Mouse (Mus musculus): Measurements from ENCODE around the gene Srgap2. TPM values are rescaled to one million over a fixed set of nuclear protein-coding genes. Genes with fewer than 3 reads are reported as not detected.
"Not testable (repeated sequence)": the region's sequence is repeated elsewhere in the genome, so short reads cannot be mapped to it uniquely, and the experiment has no call there.

Gene Srgap2
- 26.5 and 31.7 TPM in 2 replicates for polyA plus RNA-seq (2015; fragmentation: Nextera tagmentation; extraction: Ambion mirVana)

GRCm38 (mm10) chr1:131527281-131528080 is at the start of gene Srgap2, which contains the start of gene Fam72a:
Srgap2 (minus strand) TSS chr1:131527352.
Fam72a (plus strand) TSS chr1:131527903.
- Histone ChIP-seq H3K4me2 (ENCODE audit: low read length) (peak within 1 kb of the TSS; percentile 96), H3K27me3 (ENCODE audit: control insufficient read depth, insufficient read depth, low read depth, low read length) (no peaks in the 10 kb centered on the region), H3K27ac (ENCODE audit: low read length) (peak within 1 kb of the TSS; percentile 90), H3K4me3 (ENCODE audit: low read depth, low read length) (peak within 1 kb of the TSS; percentile 86), H3K9me3 (replicated peaks; ENCODE audit: control insufficient read depth, low read length, poor library complexity, severe bottlenecking) (no peaks in the 10 kb centered on the region), H3K4me1 (ENCODE audit: control insufficient read depth, insufficient read depth, low read length) (peaks cover 14% of the 10 kb centered on the region), H3K9ac (ENCODE audit: low read depth, low read length) (peak within 1 kb of the TSS; percentile 88), H3K36me3 (ENCODE audit: control insufficient read depth, insufficient read depth, low read length) (no peaks in the 10 kb centered on the region)
- WGBS = 0% methylated on average over 44 of the region's 44 CpGs
- ATAC-seq = peak; percentile 98

GRCm38 (mm10) chr1:131573721-131574120 is 46.6 kb upstream of the Srgap2 start:
- H3K9me3 ChIP-seq (replicated peaks; ENCODE audit: control insufficient read depth, low read length, poor library complexity, severe bottlenecking) = no peaks in the 10 kb centered on the region
- H3K4me1 ChIP-seq (ENCODE audit: control insufficient read depth, insufficient read depth, low read length) = no peaks in the 10 kb centered on the region
- no peak overlapping the region for H3K4me2 ChIP-seq (ENCODE audit: low read length)
- H3K36me3 ChIP-seq (ENCODE audit: control insufficient read depth, insufficient read depth, low read length) = no peaks in the 10 kb centered on the region
- no peak overlapping the region for H3K27ac ChIP-seq (ENCODE audit: low read length)
- 93% methylated on average over 14 of the region's 14 CpGs for WGBS
- no peak overlapping the region for H3K4me3 ChIP-seq (ENCODE audit: low read depth, low read length)
- no peaks in the 10 kb centered on the region for H3K27me3 ChIP-seq (ENCODE audit: control insufficient read depth, insufficient read depth, low read depth, low read length)
- ATAC-seq = no peak
- no peak overlapping the region for H3K9ac ChIP-seq (ENCODE audit: low read depth, low read length)

GRCm38 (mm10) chr1:131570391-131570790 is 43.2 kb upstream of the Srgap2 start:
- no peak for ATAC-seq
- Histone ChIP-seq H3K9me3 (replicated peaks; ENCODE audit: control insufficient read depth, low read length, poor library complexity, severe bottlenecking) (no peaks in the 10 kb centered on the region), H3K4me1 (ENCODE audit: control insufficient read depth, insufficient read depth, low read length) (no peaks in the 10 kb centered on the region), H3K4me2 (ENCODE audit: low read length) (no peak overlapping the region), H3K27ac (ENCODE audit: low read length) (no peak overlapping the region), H3K27me3 (ENCODE audit: control insufficient read depth, insufficient read depth, low read depth, low read length) (no peaks in the 10 kb centered on the region), H3K9ac (ENCODE audit: low read depth, low read length) (no peak overlapping the region), H3K36me3 (ENCODE audit: control insufficient read depth, insufficient read depth, low read length) (no peaks in the 10 kb centered on the region), H3K4me3 (ENCODE audit: low read depth, low read length) (no peak overlapping the region)
- 86% methylated on average over 4 of the region's 4 CpGs for WGBS

GRCm38 (mm10) chr1:131569721-131570120 is 42.6 kb upstream of the Srgap2 start:
- no peak for ATAC-seq
- Histone ChIP-seq H3K27me3 (ENCODE audit: control insufficient read depth, insufficient read depth, low read depth, low read length) (no peaks in the 10 kb centered on the region), H3K27ac (ENCODE audit: low read length) (no peak overlapping the region), H3K4me3 (ENCODE audit: low read depth, low read length) (no peak overlapping the region), H3K4me1 (ENCODE audit: control insufficient read depth, insufficient read depth, low read length) (no peaks in the 10 kb centered on the region), H3K9me3 (replicated peaks; ENCODE audit: control insufficient read depth, low read length, poor library complexity, severe bottlenecking) (no peaks in the 10 kb centered on the region), H3K36me3 (ENCODE audit: control insufficient read depth, insufficient read depth, low read length) (no peaks in the 10 kb centered on the region), H3K4me2 (ENCODE audit: low read length) (no peak overlapping the region), H3K9ac (ENCODE audit: low read depth, low read length) (no peak overlapping the region)
- 86% methylated on average over 6 of the region's 6 CpGs for WGBS

GRCm38 (mm10) chr1:131566056-131566455 is 38.9 kb upstream of the Srgap2 start:
- H3K27ac ChIP-seq (ENCODE audit: low read length); H3K9ac ChIP-seq (ENCODE audit: low read depth, low read length); H3K4me2 ChIP-seq (ENCODE audit: low read length); ATAC-seq; H3K27me3 ChIP-seq (ENCODE audit: control insufficient read depth, insufficient read depth, low read depth, low read length); H3K36me3 ChIP-seq (ENCODE audit: control insufficient read depth, insufficient read depth, low read length); H3K9me3 ChIP-seq (replicated peaks; ENCODE audit: control insufficient read depth, low read length, poor library complexity, severe bottlenecking); H3K4me3 ChIP-seq (ENCODE audit: low read depth, low read length); H3K4me1 ChIP-seq (ENCODE audit: control insufficient read depth, insufficient read depth, low read length): not testable (repeated sequence)
- 34% methylated on average over 11 of the region's 11 CpGs for WGBS

- H3K4me2 ChIP-seq (ENCODE audit: low read length) = no peak overlapping the region
- H3K36me3 ChIP-seq (ENCODE audit: control insufficient read depth, insufficient read depth, low read length) = no peaks in the 10 kb centered on the region
- WGBS = 90% methylated on average over 2 of the region's 2 CpGs
- no peaks in the 10 kb centered on the region for H3K27me3 ChIP-seq (ENCODE audit: control insufficient read depth, insufficient read depth, low read depth, low read length)
- no peak overlapping the region for H3K9ac ChIP-seq (ENCODE audit: low read depth, low read length)
- no peak overlapping the region for H3K4me3 ChIP-seq (ENCODE audit: low read depth, low read length)
- no peaks in the 10 kb centered on the region for H3K9me3 ChIP-seq (replicated peaks; ENCODE audit: control insufficient read depth, low read length, poor library complexity, severe bottlenecking)
- no peak for ATAC-seq
- no peak overlapping the region for H3K27ac ChIP-seq (ENCODE audit: low read length)
- H3K4me1 ChIP-seq (ENCODE audit: control insufficient read depth, insufficient read depth, low read length) = no peaks in the 10 kb centered on the region
Observed at GRCm38 (mm10) chr1:131562081-131562480, 34.9 kb upstream of the Srgap2 start.

- no peak overlapping the region for H3K4me3 ChIP-seq (ENCODE audit: low read depth, low read length)
- no peak overlapping the region for H3K9ac ChIP-seq (ENCODE audit: low read depth, low read length)
- no peaks in the 10 kb centered on the region for H3K27me3 ChIP-seq (ENCODE audit: control insufficient read depth, insufficient read depth, low read depth, low read length)
- H3K4me1 ChIP-seq (ENCODE audit: control insufficient read depth, insufficient read depth, low read length) = no peaks in the 10 kb centered on the region
- H3K9me3 ChIP-seq (replicated peaks; ENCODE audit: control insufficient read depth, low read length, poor library complexity, severe bottlenecking) = no peaks in the 10 kb centered on the region
- no peak overlapping the region for H3K27ac ChIP-seq (ENCODE audit: low read length)
- no peak for ATAC-seq
- no peak overlapping the region for H3K4me2 ChIP-seq (ENCODE audit: low read length)
- H3K36me3 ChIP-seq (ENCODE audit: control insufficient read depth, insufficient read depth, low read length) = no peaks in the 10 kb centered on the region
Observed at GRCm38 (mm10) chr1:131560500-131560899, 33.3 kb upstream of the Srgap2 start.

- Histone ChIP-seq H3K4me3 (ENCODE audit: low read depth, low read length) (no peak overlapping the region; the same call in 1 of the 2 replicates), H3K27ac (ENCODE audit: low read length) (peak overlapping the region; percentile 83), H3K9ac (ENCODE audit: low read depth, low read length) (peak overlapping the region; percentile 73), H3K9me3 (replicated peaks; ENCODE audit: control insufficient read depth, low read length, poor library complexity, severe bottlenecking) (no peaks in the 10 kb centered on the region), H3K27me3 (ENCODE audit: control insufficient read depth, insufficient read depth, low read depth, low read length) (no peaks in the 10 kb centered on the region), H3K36me3 (ENCODE audit: control insufficient read depth, insufficient read depth, low read length) (no peaks in the 10 kb centered on the region), H3K4me2 (ENCODE audit: low read length) (peak overlapping the region; percentile 51), H3K4me1 (ENCODE audit: control insufficient read depth, insufficient read depth, low read length) (peaks cover 7% of the 10 kb centered on the region)
- WGBS = 2% methylated on average over 13 of the region's 13 CpGs
- peak; percentile 97 for ATAC-seq
Observed at GRCm38 (mm10) chr1:131555042-131555812, 28.1 kb upstream of the Srgap2 start.

- Histone ChIP-seq H3K4me1 (ENCODE audit: control insufficient read depth, insufficient read depth, low read length) (peaks cover 7% of the 10 kb centered on the region), H3K27ac (ENCODE audit: low read length) (no peak overlapping the region), H3K9ac (ENCODE audit: low read depth, low read length) (no peak overlapping the region), H3K9me3 (replicated peaks; ENCODE audit: control insufficient read depth, low read length, poor library complexity, severe bottlenecking) (no peaks in the 10 kb centered on the region), H3K36me3 (ENCODE audit: control insufficient read depth, insufficient read depth, low read length) (no peaks in the 10 kb centered on the region), H3K27me3 (ENCODE audit: control insufficient read depth, insufficient read depth, low read depth, low read length) (no peaks in the 10 kb centered on the region), H3K4me2 (ENCODE audit: low read length) (no peak overlapping the region), H3K4me3 (ENCODE audit: low read depth, low read length) (no peak overlapping the region)
- no peak for ATAC-seq
Observed at GRCm38 (mm10) chr1:131553428-131553827, 26.3 kb upstream of the Srgap2 start.

Data from midbrain, embryonic 16.5 days (tissue).